Mouse (Mus musculus): ENCODE data around the gene Fam178b. TPM values are rescaled to one million over a fixed set of nuclear protein-coding genes. Genes with fewer than 3 reads are reported as not detected.

Fam178b gene
- total and polyA plus RNA-seq, 2 experiments from 2014 or later: 0.41 TPM; not detected in 1

DNA sequence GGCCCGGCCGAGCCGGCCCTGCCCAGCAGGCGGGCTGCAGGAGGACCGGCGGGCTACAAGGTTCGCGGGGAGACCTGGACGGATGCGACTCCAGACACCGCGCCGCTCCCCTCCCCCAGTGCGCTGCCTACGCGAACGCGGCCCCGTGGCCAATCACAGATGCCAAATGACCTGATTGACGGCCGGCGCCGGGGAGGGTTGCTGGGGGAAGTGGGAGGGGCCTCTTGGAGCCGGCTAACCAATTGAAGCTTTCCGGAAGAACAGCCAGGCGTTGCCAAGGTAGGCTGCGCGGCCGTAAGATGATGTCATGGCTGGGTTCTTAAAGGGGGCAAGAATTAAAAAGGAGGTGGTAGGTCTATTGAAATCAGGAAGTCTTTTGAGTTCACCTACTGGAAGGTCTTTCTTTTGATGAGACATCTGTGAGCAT, 26.9 kb upstream of the Fam178b start, which contains the start of gene 4933424G06Rik:
4933424G06Rik (plus strand) TSS at position 296 of the 427 bp plus-strand sequence.
- DNase-seq (ENCODE audit: low spot score) (peak; percentile 99), ATAC-seq (peak; percentile 95)
- no peaks in the 10 kb centered on the region for H3K27me3 ChIP-seq (ENCODE audit: insufficient read depth, low read length)
- H3K36me3 ChIP-seq (ENCODE audit: insufficient read depth, low read length): peaks cover 15% of the 10 kb centered on the region
- WGBS: under 1% methylated on average over 29 of the region's 29 CpGs
- H3K4me2 ChIP-seq (ENCODE audit: low read depth, low read length): peak within 1 kb of the TSS; percentile 77
- H3K27ac ChIP-seq: peak within 1 kb of the TSS; percentile 88
- peak within 1 kb of the TSS; percentile 90 for H3K9ac ChIP-seq (replicated peaks; ENCODE audit: low read length)
- no peak for TF ChIP-seq CTCF (IDR thresholded peaks at IDR 0.05; ENCODE audit: low read depth)
- peaks cover 11% of the 10 kb centered on the region for H3K4me1 ChIP-seq (ENCODE audit: insufficient read depth, low read length)
- H3K9me3 ChIP-seq (ENCODE audit: low read length): no peaks in the 10 kb centered on the region
- H3K4me3 ChIP-seq (ENCODE audit: low read length): peak within 1 kb of the TSS; percentile 95

DNA sequence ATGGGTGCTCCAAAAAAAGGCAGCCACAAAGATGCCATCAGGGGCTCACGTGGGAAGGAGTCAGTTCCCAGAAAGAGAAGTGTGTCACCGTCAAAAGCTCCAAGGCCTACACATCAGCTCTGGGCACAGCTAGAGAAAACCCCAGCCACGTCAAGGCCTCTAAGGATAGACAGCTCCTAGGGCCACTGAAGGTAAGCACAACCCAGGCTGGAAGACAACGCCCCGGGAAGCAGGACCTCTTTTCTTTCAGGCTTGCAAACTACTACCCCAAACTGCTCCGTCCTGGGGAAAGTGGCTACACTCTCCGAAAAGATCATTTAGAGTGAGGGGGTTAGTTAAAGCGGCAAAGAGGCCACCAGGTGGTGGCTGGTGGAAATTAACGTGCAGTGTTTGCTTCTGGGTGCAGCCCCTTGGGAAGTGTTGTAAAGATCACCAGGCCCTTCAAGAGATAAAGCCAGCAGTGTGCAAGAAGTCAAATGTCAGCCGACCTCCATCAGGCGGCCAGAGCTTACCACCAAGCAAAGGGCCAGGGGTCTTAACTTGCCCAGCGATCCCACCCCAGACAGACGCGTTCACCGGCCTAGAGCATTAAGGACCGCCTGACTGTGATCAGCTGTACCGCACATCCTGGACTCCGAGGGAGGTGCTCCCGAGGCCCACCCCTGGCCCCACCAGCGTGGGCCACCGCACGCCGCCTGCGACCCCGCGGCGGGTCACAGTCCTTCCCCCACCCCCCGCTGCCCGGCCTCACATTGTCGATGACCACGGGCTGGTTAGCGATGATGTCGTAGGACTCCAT, 26.3 kb upstream of the Fam178b start:
- Histone ChIP-seq H3K4me2 (ENCODE audit: low read depth, low read length) (peak overlapping the region; percentile 77), H3K27ac (peak overlapping the region; percentile 88), H3K27me3 (ENCODE audit: insufficient read depth, low read length) (no peaks in the 10 kb centered on the region), H3K36me3 (ENCODE audit: insufficient read depth, low read length) (peaks cover 21% of the 10 kb centered on the region), H3K9me3 (ENCODE audit: low read length) (no peaks in the 10 kb centered on the region), H3K4me3 (ENCODE audit: low read length) (peak overlapping the region; percentile 95), H3K9ac (replicated peaks; ENCODE audit: low read length) (peak overlapping the region; percentile 90), H3K4me1 (ENCODE audit: insufficient read depth, low read length) (peaks cover 11% of the 10 kb centered on the region)
- peak; percentile 68 for ATAC-seq
- WGBS: 1% methylated on average over 33 of the region's 33 CpGs
- DNase-seq (ENCODE audit: low spot score): peak; percentile 64
- TF ChIP-seq CTCF (IDR thresholded peaks at IDR 0.05; ENCODE audit: low read depth): peak; percentile 70

DNA sequence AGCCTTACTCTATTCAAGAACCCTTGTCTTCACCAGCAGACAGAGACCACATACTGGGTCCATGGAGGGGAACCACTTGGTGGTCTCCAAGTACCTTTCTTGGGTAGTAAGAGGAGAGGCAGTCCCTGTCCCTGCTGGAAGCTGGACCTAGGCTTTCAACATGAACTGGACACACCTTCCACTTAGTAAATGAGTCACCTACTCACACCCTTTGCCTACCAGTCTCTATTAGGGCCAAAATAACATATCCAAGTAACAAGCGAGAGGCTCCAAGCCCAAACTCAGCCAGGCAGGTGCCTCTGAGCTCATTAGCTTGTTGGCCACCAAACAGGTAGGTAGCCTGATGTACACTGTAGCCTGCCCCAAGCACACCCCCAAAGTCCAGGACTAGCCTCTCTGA, 25.6 kb upstream of the Fam178b start:
- no peak for TF ChIP-seq CTCF (IDR thresholded peaks at IDR 0.05; ENCODE audit: low read depth)
- Histone ChIP-seq H3K27ac (no peak overlapping the region), H3K4me3 (ENCODE audit: low read length) (peak overlapping the region; percentile 95), H3K36me3 (ENCODE audit: insufficient read depth, low read length) (peaks cover 28% of the 10 kb centered on the region), H3K9me3 (ENCODE audit: low read length) (no peaks in the 10 kb centered on the region), H3K27me3 (ENCODE audit: insufficient read depth, low read length) (no peaks in the 10 kb centered on the region), H3K9ac (replicated peaks; ENCODE audit: low read length) (peak overlapping the region; percentile 90), H3K4me2 (ENCODE audit: low read depth, low read length) (peak overlapping the region; percentile 77), H3K4me1 (ENCODE audit: insufficient read depth, low read length) (peaks cover 11% of the 10 kb centered on the region)
- DNase-seq (ENCODE audit: low spot score): no peak
- 89% methylated on average over 1 of the region's 1 CpGs for WGBS
- ATAC-seq: no peak

DNA sequence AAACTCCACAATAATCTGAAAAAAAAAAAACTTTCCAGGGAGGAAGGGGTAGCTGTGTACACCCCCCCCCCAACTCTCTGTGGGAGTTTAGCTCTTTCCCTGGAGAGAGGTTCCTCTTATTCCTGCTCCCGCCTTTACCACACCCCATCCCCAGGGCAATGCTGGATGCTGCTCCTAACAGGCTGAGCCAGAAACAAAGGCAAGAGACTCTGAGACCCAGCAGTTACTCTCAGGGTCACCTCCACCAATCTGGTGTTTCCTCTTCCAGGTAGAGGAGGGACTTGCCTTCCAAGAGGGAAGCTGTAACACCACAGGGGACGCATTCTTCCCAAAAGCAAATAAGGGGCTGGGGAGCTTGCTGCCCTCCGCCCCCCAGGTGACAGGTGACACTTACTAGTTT, 24.8 kb upstream of the Fam178b start:
- 76% methylated on average over 3 of the region's 3 CpGs for WGBS
- Histone ChIP-seq H3K4me3 (ENCODE audit: low read length) (no peak overlapping the region), H3K4me1 (ENCODE audit: insufficient read depth, low read length) (peaks cover 11% of the 10 kb centered on the region), H3K27me3 (ENCODE audit: insufficient read depth, low read length) (no peaks in the 10 kb centered on the region), H3K9ac (replicated peaks; ENCODE audit: low read length) (no peak overlapping the region), H3K4me2 (ENCODE audit: low read depth, low read length) (0 out of 2 replicates have a peak overlapping the region, but pooled peaks have one; percentile 77), H3K27ac (no peak overlapping the region), H3K36me3 (ENCODE audit: insufficient read depth, low read length) (peaks cover 35% of the 10 kb centered on the region), H3K9me3 (ENCODE audit: low read length) (no peaks in the 10 kb centered on the region)
- DNase-seq (ENCODE audit: low spot score) (no peak), ATAC-seq (no peak)
- no peak for TF ChIP-seq CTCF (IDR thresholded peaks at IDR 0.05; ENCODE audit: low read depth)

DNA sequence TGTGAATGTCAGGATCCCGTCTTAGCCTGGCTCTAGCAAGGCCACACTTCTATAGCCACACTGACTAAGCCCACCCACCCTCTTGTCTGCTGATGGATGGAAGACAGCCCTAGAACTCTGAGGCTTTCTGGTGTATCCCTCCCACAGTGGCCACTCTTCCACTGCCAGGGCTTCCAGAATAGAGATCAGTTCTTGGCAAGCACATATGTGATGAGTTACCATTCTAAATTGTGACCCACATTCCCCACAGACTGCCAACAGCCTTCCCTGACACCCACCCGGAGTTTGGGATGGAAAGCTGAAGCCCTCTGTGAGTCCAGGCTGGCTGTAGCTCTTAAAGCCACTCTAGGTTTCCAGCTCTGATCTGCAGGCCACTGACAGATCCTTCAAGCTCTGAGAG, 24.2 kb upstream of the Fam178b start:
- no peak for ATAC-seq
- no peak for TF ChIP-seq CTCF (IDR thresholded peaks at IDR 0.05; ENCODE audit: low read depth)
- H3K9ac ChIP-seq (replicated peaks; ENCODE audit: low read length): no peak overlapping the region

DNA sequence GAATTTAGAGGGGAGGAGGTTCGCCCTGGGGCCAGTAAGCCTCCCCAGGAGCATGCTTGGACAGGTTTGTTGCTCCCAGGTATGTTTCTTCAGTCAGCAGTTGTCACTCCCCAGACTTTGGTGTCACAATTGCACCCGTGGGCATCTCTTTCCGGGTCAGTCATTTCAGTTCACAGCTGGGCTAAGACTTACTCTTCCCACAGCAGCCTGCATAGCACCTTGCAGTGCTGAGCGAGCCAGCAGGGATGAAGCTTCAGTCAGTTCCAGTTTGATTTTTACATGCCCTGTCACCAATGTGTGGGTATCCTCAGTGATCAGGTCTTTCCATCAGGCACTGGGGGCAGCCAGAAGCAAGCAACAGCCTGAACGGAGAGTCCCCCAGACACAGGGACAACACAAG, 14.0 kb upstream of the Fam178b start:
- WGBS: 77% methylated on average over 5 of the region's 5 CpGs
- Histone ChIP-seq H3K9ac (replicated peaks; ENCODE audit: low read length) (no peak overlapping the region; the same call in 1 of the 2 replicates), H3K27me3 (ENCODE audit: insufficient read depth, low read length) (no peaks in the 10 kb centered on the region), H3K36me3 (ENCODE audit: insufficient read depth, low read length) (peaks cover 40% of the 10 kb centered on the region), H3K4me2 (ENCODE audit: low read depth, low read length) (no peak overlapping the region), H3K9me3 (ENCODE audit: low read length) (no peaks in the 10 kb centered on the region), H3K4me1 (ENCODE audit: insufficient read depth, low read length) (peaks cover 4% of the 10 kb centered on the region), H3K27ac (no peak overlapping the region), H3K4me3 (ENCODE audit: low read length) (no peak overlapping the region)
- no peak for TF ChIP-seq CTCF (IDR thresholded peaks at IDR 0.05; ENCODE audit: low read depth)
- no peak for DNase-seq (ENCODE audit: low spot score)
- no peak for ATAC-seq

More for the DNA sequence above, 24.2 kb upstream of the Fam178b start:
- Histone ChIP-seq H3K4me3 (ENCODE audit: low read length) (no peak overlapping the region), H3K4me2 (ENCODE audit: low read depth, low read length) (no peak overlapping the region), H3K27me3 (ENCODE audit: insufficient read depth, low read length) (no peaks in the 10 kb centered on the region), H3K36me3 (ENCODE audit: insufficient read depth, low read length) (peaks cover 39% of the 10 kb centered on the region), H3K9me3 (ENCODE audit: low read length) (no peaks in the 10 kb centered on the region), H3K4me1 (ENCODE audit: insufficient read depth, low read length) (peaks cover 11% of the 10 kb centered on the region), H3K27ac (no peak overlapping the region)
- 62% methylated on average over 2 of the region's 2 CpGs for WGBS
- no peak for DNase-seq (ENCODE audit: low spot score)

DNA sequence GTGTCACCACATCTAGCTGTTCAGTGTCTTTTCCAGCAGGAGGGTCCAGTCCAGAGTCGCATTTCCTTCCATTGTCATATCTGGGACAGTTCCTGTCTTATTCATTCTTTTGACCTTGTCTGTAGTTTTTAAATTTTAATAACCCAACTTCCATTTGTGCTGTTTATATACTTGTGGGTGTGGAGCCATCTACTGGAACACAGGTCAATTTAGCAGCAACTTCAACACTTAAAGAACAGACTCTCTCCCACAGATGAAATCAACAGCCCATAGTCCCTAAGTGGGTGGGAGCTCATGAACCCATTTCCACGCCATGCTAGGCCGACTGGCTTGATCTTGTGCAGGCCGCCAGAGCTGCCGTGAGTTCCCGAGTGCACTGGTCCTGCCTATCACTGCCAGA, 13.4 kb upstream of the Fam178b start:
- peak; percentile 39 for TF ChIP-seq CTCF (IDR thresholded peaks at IDR 0.05; ENCODE audit: low read depth)
- Histone ChIP-seq H3K9ac (replicated peaks; ENCODE audit: low read length) (no peak overlapping the region), H3K4me1 (ENCODE audit: insufficient read depth, low read length) (peaks cover 6% of the 10 kb centered on the region), H3K4me3 (ENCODE audit: low read length) (no peak overlapping the region), H3K27ac (no peak overlapping the region), H3K9me3 (ENCODE audit: low read length) (no peaks in the 10 kb centered on the region), H3K27me3 (ENCODE audit: insufficient read depth, low read length) (no peaks in the 10 kb centered on the region), H3K4me2 (ENCODE audit: low read depth, low read length) (no peak overlapping the region), H3K36me3 (ENCODE audit: insufficient read depth, low read length) (peaks cover 34% of the 10 kb centered on the region)
- ATAC-seq (no peak), DNase-seq (ENCODE audit: low spot score) (no peak)
- 68% methylated on average over 6 of the region's 6 CpGs for WGBS
